Mouse (Mus musculus) embryo, embryonic 9.5 days (tissue): ENCODE measurements around the gene Cnih4.

Experiments
- DNase-seq: peaks from one replicate; pipeline ENCODE4 v3.0.0-alpha.2; 2017; ENCODE audit errors: extremely low spot score

The Cnih4 gene

DNA sequence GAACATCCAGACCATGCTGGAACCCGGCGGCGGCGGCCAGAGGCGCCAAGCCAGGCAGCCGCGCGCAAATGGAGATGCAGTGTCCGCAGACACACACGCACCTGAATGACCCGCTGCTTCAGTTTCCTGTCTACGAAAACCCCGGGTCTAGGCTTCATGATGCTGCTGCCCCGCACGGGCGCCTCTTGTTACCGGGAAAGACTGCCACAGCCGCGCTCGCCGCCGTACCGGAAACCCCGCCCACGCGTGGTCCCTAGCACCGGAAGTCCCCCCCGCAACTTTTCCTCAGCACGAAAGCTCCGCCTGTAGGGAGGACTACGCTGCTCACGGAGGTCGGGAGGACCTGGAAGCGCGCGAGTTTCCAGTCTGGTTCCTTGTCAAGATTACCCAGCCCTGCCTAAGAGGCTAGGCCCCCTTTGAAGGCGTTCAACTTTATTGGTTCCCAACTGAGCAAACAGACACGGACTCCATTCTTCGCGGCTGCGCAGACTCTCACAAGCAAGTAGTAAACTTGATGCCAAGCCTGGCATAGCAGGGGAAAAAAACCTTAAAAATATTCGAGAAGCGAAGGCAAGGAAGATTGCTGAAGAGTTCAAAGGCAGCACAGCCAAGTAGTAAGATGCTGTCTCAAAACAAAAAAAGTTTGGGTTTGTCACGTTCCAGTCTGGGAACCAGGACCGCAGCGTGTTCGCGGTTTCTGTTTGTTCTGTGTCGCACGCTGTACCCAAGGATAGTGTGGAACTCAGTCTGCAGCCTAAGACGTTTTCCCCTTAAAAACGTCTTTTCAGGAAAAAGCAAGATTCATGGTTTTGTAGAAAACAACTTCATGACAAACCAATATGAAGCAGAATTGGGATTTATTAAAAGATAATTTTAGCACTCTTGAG is at the start of gene Cnih4, which contains the start of gene Nvl:
Gene Cnih4 (plus strand): TSS at position 744 of the 887 bp plus-strand sequence.
Gene Nvl (minus strand): TSS at position 255 of the 887 bp plus-strand sequence.
- peak; percentile 97 for DNase-seq

DNA sequence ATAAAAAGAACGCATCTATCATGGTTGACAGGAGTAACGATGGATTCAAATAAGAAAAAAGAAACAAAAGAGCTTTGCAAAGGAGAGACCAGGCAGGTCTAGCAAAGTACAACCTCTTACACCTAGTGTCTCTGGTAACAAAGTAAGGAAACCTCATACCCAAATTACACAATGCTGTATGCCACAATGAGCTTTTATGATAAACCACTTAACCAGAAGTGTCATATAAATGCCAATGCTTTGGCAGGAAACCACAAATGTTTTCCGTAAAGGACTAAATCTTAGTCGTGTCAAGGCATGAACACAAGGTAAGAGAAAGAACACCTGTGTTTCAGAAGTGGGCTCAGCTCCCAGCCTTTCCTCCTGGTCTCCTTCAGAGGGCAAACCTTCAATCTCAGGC is 27.4 kb upstream of the Cnih4 start:
- no peak for DNase-seq

DNA sequence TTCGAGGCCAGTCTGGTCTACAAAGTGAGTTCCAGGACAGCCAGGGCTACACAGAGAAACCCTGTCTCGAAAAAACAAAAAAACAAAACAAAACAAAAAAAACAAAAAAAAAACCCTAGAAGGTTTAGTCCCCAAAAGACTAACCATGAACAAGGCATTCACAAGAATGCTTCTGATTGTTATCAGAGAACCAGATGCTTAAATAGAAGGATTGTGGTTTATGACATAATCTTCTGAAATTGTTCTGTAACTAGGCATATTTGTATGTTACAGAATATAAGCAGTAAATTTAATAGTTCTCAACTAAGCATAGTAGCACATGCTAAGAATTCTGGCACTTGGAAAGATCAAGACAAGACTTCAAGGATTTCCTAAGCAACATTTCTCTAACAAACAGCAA is 20.3 kb upstream of the Cnih4 start:
- DNase-seq, result no peak

DNA sequence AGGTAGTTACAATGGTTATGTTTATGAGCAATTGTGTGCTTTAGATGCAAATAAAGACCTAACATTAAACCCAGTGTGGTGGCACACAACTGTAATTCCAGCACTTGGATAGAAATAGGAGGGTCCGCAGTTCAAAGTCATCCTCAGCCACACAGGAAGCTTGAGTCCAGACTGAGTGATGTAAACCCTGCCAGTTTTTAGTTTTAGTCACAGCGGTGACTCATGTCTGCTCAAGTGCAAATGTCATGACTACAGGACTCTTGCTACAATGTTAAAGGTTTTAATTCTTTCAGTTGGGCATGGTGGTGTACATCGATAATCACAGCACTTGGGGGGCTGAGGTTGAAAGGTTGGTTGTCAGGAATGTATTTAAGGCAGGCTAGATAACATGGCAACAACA is 18.6 kb upstream of the Cnih4 start:
- DNase-seq, result no peak

DNA sequence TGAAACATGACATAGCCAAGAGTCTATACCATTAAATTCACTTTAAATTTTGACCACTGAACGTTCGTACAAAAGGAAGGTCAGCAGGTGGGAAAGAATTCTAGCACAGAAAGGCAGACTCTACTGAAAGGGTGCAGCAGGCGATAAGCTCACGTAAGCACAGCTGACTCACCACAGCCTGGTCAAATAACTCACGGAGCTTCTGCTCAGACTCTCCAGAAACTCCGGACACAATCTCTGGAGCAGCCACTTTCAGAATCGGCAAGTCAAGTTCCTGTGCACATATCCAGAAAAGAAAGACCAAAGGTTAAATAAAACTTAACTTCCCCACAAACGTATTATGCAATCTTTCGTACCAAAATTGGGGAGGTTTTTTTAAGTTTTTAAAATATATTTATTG is 17.7 kb upstream of the Cnih4 start:
- DNase-seq, result no peak

DNA sequence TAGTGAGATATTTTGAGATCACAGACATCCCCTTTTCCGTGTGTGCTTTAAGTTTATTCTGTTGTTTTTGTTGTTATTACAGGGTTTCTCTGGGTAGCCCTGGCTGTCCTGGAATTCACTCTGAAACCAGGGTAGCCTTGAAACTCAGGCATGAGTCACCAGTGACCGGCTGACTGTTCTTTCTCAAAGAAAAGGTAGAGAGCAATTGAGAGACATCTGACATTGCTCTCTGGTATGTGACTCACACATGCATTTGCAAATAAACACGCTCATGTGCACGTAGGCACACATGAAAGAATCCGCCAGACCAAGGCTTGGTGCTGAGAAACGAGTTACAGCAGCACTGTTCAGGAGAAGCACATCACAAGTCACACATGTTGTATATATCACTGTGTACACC is 12.6 kb upstream of the Cnih4 start:
- no peak for DNase-seq

DNA sequence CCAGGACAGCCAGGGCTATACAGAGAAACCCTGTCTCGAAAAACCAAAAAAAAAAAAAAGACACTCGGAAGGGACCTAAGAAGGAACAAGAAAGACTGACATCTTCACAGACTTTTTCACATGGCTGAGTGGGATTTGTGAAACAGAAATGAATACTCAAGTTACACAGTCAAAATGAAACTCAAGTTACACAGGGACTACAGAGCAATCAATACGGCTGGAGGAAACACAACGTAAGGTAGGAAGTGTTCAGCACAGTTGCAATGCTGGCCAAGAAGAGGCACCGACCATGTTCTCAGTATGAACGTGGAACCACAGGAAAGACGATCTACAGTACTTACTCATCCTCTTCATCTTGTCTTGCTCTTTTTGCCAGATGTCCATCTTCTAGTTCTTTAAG is 5.8 kb upstream of the Cnih4 start:
- DNase-seq, result no peak

DNA sequence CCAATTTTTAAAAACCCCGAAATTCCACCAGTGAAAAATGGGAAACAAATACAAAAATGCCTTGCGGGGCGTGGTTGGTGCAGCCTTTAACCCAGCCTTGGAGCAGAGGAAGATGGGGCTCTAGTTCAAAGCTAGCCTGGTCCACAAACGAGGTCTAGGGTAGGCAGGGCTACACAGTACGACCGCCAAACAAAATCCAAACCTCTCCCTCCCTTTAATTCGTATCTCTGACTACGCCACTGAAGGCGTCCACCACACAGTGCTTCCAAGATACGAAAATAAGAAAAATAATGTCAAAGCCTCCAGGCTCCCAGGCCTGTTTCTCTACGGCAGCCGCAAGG is 914 bp upstream of the Cnih4 start:
- no peak for DNase-seq

DNA sequence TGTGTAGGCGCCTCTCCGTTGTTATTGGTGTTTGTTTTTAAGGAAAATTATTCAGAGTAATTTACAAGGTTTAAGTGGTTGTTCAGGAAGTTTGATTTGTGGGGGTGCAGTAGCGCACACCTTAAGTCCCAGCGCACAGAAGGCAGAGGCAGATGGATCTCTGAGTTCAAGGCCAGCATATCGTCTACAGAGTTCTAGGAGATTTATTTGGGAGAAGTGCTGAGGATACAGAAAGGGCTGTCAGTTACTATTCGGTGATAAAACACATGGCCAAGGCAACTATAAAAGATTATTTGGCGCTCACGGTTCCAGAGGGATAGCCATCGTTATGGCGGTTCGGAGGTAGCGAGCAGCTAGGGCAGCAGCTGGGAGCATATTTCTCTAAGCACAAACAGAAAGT is 473 bp downstream of the Cnih4 start:
- peak; percentile 3 for DNase-seq

DNA sequence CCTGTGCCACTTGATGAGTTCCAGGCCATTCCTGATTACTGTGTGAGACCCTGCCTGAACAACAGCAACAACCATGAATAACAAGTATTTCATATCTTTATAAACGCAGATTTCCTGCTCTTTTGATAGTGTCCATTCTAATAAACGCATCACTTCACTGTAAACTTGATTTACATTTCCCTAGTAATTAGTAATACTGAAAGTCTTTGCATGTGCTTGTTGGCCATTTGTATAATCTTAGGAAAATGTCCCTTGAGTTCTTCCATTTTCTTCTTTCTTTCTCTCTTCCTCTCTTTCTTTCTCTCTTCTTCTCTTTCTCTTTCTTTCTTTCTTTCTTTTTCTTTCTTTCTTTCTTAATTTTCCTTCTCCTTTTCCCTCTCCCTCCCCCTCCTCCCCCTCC is 1.7 kb downstream of the Cnih4 start:
- DNase-seq, result no peak

DNA sequence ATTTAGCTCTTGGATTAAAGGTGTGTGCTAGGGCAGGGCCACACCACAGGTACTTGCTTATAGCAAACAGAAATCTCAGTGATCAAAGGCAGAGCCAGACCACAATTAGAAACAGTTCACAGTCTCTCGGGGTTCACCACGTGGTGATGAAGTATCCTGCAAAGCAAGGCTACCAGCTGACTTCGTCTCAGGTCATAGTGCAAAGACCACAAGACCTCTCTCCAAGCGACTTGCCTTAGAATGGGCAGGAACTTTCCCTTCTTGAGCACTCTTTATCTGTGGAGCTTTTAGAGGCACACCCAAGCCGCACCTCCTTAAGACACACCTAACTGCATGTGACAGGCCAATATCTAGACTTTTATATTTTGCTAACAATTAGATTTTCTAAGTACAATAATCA is 4.0 kb downstream of the Cnih4 start:
- DNase-seq, result no peak

DNA sequence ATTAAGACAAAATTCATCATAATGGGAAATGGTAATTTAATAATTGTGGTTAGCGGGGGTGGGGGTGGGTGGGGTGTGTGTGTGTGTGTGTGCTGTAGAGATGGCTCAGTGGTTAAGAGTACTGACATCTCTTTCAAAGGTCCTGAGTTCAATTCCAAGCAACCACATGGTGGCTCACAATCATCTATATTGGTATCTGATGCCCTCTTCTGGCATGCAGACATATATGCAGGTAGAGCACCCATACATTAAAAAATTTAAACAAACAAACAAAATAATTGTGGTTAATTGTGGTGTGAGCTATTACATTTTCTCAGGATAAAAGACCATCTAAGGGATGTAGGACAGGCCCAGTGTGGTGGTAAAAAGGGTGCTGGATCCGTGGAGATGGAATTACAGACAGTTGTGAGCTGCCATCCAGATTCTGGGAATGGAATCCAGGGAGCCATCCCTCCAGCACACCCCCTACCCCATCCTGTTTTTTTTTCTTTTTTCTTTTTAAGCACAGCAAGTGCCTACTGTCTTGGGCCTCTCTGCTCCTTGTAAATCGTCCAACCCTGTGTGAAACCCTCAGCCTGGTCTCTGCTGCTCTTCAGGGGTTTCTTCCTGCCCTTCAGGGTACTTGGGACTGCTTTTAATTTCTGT is 5.0 kb downstream of the Cnih4 start:
- no peak for DNase-seq

DNA sequence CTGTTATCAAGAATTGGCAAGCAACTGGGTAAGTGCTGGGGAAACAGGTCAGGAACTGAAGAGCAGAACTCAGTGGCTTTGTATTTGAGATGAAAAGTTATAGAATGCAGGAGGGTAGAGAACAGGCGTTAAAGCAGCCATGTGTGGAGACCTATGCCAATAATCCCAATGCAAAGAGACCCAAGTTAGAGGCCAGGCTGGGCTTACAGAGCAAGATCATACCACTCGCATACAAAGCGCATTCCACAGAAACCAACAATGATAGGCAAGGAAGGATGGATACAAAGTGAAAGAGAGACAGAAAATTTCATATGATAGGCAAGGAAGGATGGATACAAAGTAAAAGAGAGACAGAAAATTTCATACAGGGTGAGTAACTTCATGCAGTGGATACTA is 5.9 kb downstream of the Cnih4 start:
- no peak for DNase-seq

DNA sequence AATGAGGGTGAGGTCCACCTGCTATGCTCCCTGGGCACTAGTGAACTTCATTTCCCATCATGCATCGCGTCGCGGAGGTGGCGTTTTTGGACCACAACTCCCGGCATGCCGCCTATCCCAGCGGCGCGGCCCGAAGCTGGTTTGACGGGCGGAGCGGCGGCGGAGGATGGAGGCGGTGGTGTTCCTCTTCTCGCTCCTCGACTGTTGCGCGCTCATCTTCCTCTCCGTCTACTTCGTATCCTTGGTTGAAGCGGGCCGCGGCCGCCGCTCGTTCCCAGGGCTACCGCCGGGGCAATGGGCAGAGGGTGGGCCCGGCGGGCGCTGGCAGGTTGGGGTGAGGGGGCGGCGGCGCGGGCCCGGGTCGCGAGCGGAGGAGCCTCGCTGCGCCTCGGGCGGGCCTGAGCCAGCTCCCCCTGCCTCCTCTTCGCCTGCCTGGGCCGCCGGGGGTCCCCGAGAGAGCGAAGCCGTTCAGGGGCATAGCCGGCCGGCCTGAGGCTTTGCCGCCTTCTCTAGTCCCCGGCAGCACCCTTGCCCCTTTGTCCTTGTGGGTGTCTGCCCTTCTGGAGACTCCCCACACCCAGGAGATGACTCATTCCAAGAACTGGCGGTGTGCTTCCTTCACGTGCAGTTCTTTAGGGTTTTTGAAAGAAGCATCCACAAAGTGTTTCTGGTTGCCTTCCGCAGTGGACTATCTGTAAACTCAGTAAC is 6.5 kb downstream of the Cnih4 start:
- DNase-seq, result peak; percentile 86

DNA sequence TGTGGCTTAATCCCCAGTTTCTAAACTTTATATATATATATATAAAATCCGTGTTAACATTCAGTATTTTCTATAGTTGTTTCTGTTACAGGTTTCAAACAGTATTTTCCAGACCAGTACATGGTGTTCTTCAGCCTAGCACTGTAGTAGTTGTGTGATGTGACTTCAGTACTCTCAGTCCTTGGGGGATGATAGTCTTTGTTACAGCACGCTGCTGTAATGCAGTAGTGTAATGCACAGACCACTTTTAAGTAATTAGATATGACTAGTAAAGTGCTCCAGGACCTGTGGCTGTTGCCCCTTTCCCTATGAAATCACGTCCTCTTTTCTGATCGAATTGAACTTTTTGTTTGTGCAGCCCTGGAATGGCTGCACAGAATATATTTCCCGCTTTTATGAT is 7.0 kb downstream of the Cnih4 start:
- no peak for DNase-seq

DNA sequence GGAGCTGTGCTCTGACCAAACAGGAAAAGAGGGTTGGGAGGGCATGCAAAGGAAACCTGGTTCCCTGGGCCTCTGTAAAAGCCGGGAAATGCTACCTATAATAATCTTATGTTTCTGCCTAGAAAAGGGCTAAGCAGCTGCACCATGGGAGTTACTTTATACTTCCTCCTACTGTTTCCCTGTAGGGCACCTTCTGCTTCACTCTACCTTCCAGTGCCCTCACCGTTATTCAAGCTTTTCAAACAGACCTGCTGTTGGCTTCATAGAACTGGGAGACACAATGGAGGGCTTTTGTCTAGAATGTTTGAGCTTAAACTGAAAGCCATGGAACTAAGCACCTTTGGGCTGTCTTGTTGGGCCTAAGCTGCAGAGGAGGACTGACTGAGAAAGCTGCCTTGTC is 23.3 kb downstream of the Cnih4 start:
- no peak for DNase-seq

DNA sequence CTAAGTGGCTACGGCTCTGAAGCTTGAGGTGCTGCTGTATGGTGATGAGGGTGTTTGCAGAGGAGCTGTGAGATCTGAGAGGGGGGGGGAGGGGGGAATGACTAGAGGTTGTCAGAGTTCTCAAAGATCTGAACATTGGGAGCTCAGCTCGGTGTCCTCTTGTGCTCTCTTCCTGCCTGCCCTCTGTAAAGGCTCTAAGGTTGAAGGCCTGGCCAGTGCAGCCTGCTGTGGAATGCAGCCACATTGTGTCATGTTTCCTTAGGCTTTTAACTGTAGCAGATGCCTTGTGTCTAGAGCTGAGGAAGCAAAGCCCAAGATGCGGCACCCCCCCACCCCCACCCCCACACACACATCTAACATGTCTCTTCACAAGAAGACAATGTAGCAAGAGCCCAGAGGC is 23.9 kb downstream of the Cnih4 start:
- DNase-seq, result no peak

DNA sequence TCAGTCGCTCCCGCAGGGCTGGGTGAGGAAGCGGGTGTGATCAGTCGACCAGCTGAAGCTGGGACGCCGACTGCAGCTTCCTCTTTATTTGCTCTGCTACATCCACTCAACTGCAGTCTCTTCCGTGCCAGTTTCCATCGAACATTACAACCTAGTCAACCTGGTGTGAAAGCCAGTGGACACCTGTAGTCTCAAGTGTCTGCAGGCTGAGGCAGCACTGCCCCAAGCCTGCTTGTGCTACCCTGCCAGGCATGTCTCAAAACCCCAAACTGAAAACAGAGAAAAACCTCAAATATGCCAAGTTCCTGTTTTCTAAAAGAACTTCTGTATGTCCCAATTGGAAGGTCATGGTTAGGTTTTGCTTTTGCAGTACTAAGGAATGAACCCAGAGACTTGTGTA is 25.7 kb downstream of the Cnih4 start:
- no peak for DNase-seq

DNA sequence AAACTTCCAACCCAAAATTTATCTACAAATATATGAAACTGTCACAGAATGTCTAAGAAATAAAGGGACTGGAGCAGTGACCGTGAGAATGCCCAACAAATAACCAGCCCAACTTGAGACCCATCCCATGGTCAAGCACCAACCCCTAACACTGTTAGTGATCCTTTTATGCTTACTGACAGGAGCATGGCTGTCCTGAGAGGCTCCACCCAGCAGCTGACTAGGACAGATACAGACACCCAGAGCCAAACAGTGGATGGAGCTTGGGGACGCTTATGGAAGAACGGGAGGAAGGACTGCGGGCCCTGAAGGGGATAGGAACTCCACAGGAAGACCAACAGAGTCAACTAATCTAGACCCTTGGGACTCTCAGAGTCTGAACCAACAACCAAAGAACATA is 44.4 kb downstream of the Cnih4 start:
- DNase-seq, result no peak

DNA sequence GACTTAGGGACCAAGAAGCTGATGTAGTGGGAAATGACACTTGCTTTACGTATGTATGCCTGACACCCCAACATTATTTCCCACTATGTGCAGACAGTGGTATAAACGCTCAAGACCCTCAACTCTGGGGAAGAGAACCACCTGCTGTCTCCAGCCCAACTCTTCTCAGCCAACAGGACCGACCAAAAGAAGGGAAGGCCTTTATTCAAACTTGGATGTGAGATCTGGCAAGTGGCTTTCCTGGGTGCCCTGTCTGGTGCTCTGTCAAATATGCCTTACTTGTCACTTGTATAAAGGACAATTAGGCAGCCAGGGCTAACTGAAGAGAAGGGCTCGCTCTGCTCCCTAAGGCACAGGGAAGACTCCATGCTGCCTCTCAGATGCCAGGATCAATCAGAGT is 55.0 kb downstream of the Cnih4 start:
- no peak for DNase-seq

DNA sequence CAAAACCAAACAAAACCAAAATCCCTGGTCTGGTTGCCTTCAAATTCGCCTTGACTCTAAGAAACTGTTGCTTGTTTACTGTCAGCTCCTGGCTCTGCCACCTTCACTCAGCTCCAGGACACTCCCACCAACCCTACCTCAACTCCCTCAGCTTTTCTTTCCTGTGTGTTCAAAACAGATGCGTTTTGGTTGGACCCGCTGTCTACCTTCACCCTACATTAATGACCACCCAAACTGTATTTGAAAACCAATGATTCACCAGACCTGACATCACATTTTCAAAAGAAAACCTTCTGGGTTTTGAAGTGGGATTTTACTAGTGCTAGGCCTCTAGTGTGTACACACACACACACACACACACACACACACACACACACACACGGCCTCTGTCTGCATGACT is 65.7 kb downstream of the Cnih4 start:
- DNase-seq, result no peak

DNA sequence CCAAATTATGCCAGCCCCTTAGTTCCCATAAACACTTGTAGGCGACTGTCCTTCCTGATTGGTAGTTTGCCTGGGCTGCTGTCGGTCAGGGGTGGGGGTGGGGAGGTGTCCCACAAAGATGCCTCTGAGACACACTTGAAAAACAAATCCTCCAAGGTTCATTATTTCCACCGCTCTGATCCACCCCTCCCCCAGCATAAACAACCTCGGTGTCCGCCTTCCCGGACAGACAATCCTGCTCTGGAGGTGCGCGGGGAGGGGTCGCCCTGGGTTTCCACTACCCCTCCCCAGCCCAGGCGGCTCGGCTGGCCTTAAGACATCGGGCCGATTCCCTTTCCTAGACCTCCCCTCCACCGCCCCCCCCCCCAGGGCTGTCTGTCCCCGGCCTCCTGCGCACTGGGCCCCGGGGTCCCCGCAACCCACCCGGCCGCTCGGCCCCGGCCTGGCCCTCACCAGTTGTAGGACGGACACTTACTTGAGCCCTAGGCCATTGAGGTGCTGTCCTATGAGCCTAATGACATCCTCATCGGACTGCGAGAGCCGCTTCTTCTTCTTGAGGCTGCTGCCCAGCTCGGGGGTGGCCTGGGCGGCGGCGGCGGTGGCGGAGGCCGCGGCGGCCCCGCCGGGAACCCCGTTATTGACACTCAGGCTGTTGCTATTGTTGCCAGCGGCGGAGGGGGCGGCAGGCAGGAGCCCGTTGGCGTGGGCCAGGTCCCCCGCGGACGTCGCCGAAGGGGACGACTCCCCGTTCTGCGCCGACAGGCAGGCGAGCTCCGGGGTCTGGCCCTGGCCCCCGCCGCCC is 66.3 kb downstream of the Cnih4 start:
- DNase-seq, result peak; percentile 36
